Mouse (Mus musculus): Measurements from ENCODE around the gene 5530401A14Rik. TPM values are rescaled to one million over a fixed set of nuclear protein-coding genes. Genes with fewer than 3 reads are reported as not detected.

The 5530401A14Rik gene
- not detected in 2 replicates for polyA plus RNA-seq (2015; fragmentation: Nextera tagmentation; extraction: Ambion mirVana)

- no peaks in the 10 kb centered on the region for H3K27me3 ChIP-seq
- no peak within 1 kb of the TSS for H3K27ac ChIP-seq
- ATAC-seq (ENCODE audit: low read depth): no peak
- H3K36me3 ChIP-seq: no peaks in the 10 kb centered on the region
- DNase-seq: no peak
- H3K4me2 ChIP-seq: no peak within 1 kb of the TSS
- 33% methylated on average over 4 of the region's 4 CpGs for WGBS (ENCODE audit: insufficient replicate concordance)
- H3K4me3 ChIP-seq (replicated peaks): no peak within 1 kb of the TSS
- H3K4me1 ChIP-seq (replicated peaks): no peaks in the 10 kb centered on the region
- H3K9ac ChIP-seq: no peak within 1 kb of the TSS
- H3K9me3 ChIP-seq (replicated peaks): no peaks in the 10 kb centered on the region
Observed at GRCm38 (mm10) chr11:81860250-81860972, at the start of gene 5530401A14Rik. Gene 5530401A14Rik (plus strand): TSS chr11:81860673.

GRCm38 (mm10) chr11:81814816-81815215 lies 45.7 kb upstream of the 5530401A14Rik start:
- no peaks in the 10 kb centered on the region for H3K27me3 ChIP-seq
- ATAC-seq (ENCODE audit: low read depth): no peak
- H3K27ac ChIP-seq: no peak overlapping the region
- no peak overlapping the region for H3K9ac ChIP-seq
- WGBS (ENCODE audit: insufficient replicate concordance): 72% methylated on average over 1 of the region's 1 CpGs
- H3K9me3 ChIP-seq (replicated peaks): no peaks in the 10 kb centered on the region; the same call in 1 of the 2 replicates
- no peak overlapping the region for H3K4me3 ChIP-seq (replicated peaks)
- DNase-seq: no peak
- no peaks in the 10 kb centered on the region for H3K4me1 ChIP-seq (replicated peaks)
- no peaks in the 10 kb centered on the region for H3K36me3 ChIP-seq
- H3K4me2 ChIP-seq: no peak overlapping the region

GRCm38 (mm10) chr11:81816531-81816930 lies 43.9 kb upstream of the 5530401A14Rik start:
- Histone ChIP-seq H3K9ac (no peak overlapping the region), H3K27ac (no peak overlapping the region), H3K4me2 (no peak overlapping the region), H3K27me3 (no peaks in the 10 kb centered on the region), H3K4me3 (replicated peaks) (no peak overlapping the region), H3K4me1 (replicated peaks) (no peaks in the 10 kb centered on the region), H3K9me3 (replicated peaks) (no peaks in the 10 kb centered on the region), H3K36me3 (no peaks in the 10 kb centered on the region)
- ATAC-seq (ENCODE audit: low read depth) (no peak), DNase-seq (no peak)
- 58% methylated on average over 5 of the region's 5 CpGs for WGBS (ENCODE audit: insufficient replicate concordance)

- no peak overlapping the region for H3K4me3 ChIP-seq (replicated peaks)
- 25% methylated on average over 1 of the region's 1 CpGs for WGBS (ENCODE audit: insufficient replicate concordance)
Observed at GRCm38 (mm10) chr11:81832381-81832780, 28.1 kb upstream of the 5530401A14Rik start.

GRCm38 (mm10) chr11:81838426-81838825 lies 22.0 kb upstream of the 5530401A14Rik start:
- H3K4me3 ChIP-seq (replicated peaks): no peak overlapping the region
- no peak for ATAC-seq (ENCODE audit: low read depth)
- H3K9ac ChIP-seq: no peak overlapping the region
- H3K36me3 ChIP-seq: no peaks in the 10 kb centered on the region
- DNase-seq: no peak
- WGBS (ENCODE audit: insufficient replicate concordance): 67% methylated on average over 4 of the region's 4 CpGs
- H3K27me3 ChIP-seq: no peaks in the 10 kb centered on the region
- no peaks in the 10 kb centered on the region for H3K9me3 ChIP-seq (replicated peaks)
- no peak overlapping the region for H3K4me2 ChIP-seq
- H3K27ac ChIP-seq: no peak overlapping the region
- no peaks in the 10 kb centered on the region for H3K4me1 ChIP-seq (replicated peaks)

More at GRCm38 (mm10) chr11:81832381-81832780, 28.1 kb upstream of the 5530401A14Rik start:
- no peak overlapping the region for H3K9ac ChIP-seq
- H3K27me3 ChIP-seq: no peaks in the 10 kb centered on the region
- H3K36me3 ChIP-seq: no peaks in the 10 kb centered on the region
- no peaks in the 10 kb centered on the region for H3K9me3 ChIP-seq (replicated peaks)
- DNase-seq: no peak
- no peaks in the 10 kb centered on the region for H3K4me1 ChIP-seq (replicated peaks)
- no peak overlapping the region for H3K27ac ChIP-seq
- no peak for ATAC-seq (ENCODE audit: low read depth)
- no peak overlapping the region for H3K4me2 ChIP-seq

GRCm38 (mm10) chr11:81841001-81841400 lies 19.5 kb upstream of the 5530401A14Rik start:
- Histone ChIP-seq H3K9me3 (replicated peaks) (no peaks in the 10 kb centered on the region), H3K27me3 (no peaks in the 10 kb centered on the region), H3K36me3 (no peaks in the 10 kb centered on the region), H3K27ac (no peak overlapping the region), H3K4me2 (no peak overlapping the region), H3K9ac (no peak overlapping the region), H3K4me3 (replicated peaks) (no peak overlapping the region), H3K4me1 (replicated peaks) (no peaks in the 10 kb centered on the region)
- DNase-seq (no peak), ATAC-seq (ENCODE audit: low read depth) (no peak)
- 34% methylated on average over 2 of the region's 2 CpGs for WGBS (ENCODE audit: insufficient replicate concordance)

- H3K36me3 ChIP-seq: no peaks in the 10 kb centered on the region
- no peak overlapping the region for H3K4me2 ChIP-seq
- no peak overlapping the region for H3K4me3 ChIP-seq (replicated peaks)
- ATAC-seq (ENCODE audit: low read depth) (no peak), DNase-seq (no peak)
- no peaks in the 10 kb centered on the region for H3K27me3 ChIP-seq
- no peaks in the 10 kb centered on the region for H3K4me1 ChIP-seq (replicated peaks)
- no peaks in the 10 kb centered on the region for H3K9me3 ChIP-seq (replicated peaks)
- H3K27ac ChIP-seq: no peak overlapping the region
- H3K9ac ChIP-seq: no peak overlapping the region
- WGBS (ENCODE audit: insufficient replicate concordance): 68% methylated on average over 5 of the region's 5 CpGs
Observed at GRCm38 (mm10) chr11:81845010-81845685, 15.3 kb upstream of the 5530401A14Rik start.

- 46% methylated on average over 3 of the region's 3 CpGs for WGBS (ENCODE audit: insufficient replicate concordance)
- no peaks in the 10 kb centered on the region for H3K27me3 ChIP-seq
- no peak overlapping the region for H3K4me2 ChIP-seq
- no peak for ATAC-seq (ENCODE audit: low read depth)
- no peak for DNase-seq
- no peaks in the 10 kb centered on the region for H3K9me3 ChIP-seq (replicated peaks)
- no peak overlapping the region for H3K9ac ChIP-seq
- H3K27ac ChIP-seq: no peak overlapping the region
- H3K4me3 ChIP-seq (replicated peaks): no peak overlapping the region
- H3K36me3 ChIP-seq: no peaks in the 10 kb centered on the region
- no peaks in the 10 kb centered on the region for H3K4me1 ChIP-seq (replicated peaks)
Observed at GRCm38 (mm10) chr11:81845686-81846036, 14.8 kb upstream of the 5530401A14Rik start.

- ATAC-seq (ENCODE audit: low read depth): no peak
- no peak overlapping the region for H3K27ac ChIP-seq
- H3K36me3 ChIP-seq: no peaks in the 10 kb centered on the region
- H3K4me2 ChIP-seq: no peak overlapping the region
- no peak for DNase-seq
- no peak overlapping the region for H3K4me3 ChIP-seq (replicated peaks)
- H3K9ac ChIP-seq: no peak overlapping the region
- no peaks in the 10 kb centered on the region for H3K9me3 ChIP-seq (replicated peaks)
- WGBS (ENCODE audit: insufficient replicate concordance): 38% methylated on average over 1 of the region's 1 CpGs
- H3K27me3 ChIP-seq: no peaks in the 10 kb centered on the region
- H3K4me1 ChIP-seq (replicated peaks): no peaks in the 10 kb centered on the region
Observed at GRCm38 (mm10) chr11:81847773-81848490, 12.5 kb upstream of the 5530401A14Rik start.

- no peak overlapping the region for H3K4me2 ChIP-seq
- H3K27ac ChIP-seq: no peak overlapping the region
- no peaks in the 10 kb centered on the region for H3K36me3 ChIP-seq
- 57% methylated on average over 10 of the region's 10 CpGs for WGBS (ENCODE audit: insufficient replicate concordance)
- H3K27me3 ChIP-seq: no peaks in the 10 kb centered on the region
- ATAC-seq (ENCODE audit: low read depth) (no peak), DNase-seq (no peak)
- H3K4me3 ChIP-seq (replicated peaks): no peak overlapping the region
- no peaks in the 10 kb centered on the region for H3K9me3 ChIP-seq (replicated peaks)
- no peak overlapping the region for H3K9ac ChIP-seq
- no peaks in the 10 kb centered on the region for H3K4me1 ChIP-seq (replicated peaks)
Observed at GRCm38 (mm10) chr11:81865661-81866382, 5.3 kb downstream of the 5530401A14Rik start.
